Mouse (Mus musculus): ENCODE results near the gene Pole.
A peak's percentile ranks its signal among the peaks of the same experiment; 100 is the strongest.

DNA sequence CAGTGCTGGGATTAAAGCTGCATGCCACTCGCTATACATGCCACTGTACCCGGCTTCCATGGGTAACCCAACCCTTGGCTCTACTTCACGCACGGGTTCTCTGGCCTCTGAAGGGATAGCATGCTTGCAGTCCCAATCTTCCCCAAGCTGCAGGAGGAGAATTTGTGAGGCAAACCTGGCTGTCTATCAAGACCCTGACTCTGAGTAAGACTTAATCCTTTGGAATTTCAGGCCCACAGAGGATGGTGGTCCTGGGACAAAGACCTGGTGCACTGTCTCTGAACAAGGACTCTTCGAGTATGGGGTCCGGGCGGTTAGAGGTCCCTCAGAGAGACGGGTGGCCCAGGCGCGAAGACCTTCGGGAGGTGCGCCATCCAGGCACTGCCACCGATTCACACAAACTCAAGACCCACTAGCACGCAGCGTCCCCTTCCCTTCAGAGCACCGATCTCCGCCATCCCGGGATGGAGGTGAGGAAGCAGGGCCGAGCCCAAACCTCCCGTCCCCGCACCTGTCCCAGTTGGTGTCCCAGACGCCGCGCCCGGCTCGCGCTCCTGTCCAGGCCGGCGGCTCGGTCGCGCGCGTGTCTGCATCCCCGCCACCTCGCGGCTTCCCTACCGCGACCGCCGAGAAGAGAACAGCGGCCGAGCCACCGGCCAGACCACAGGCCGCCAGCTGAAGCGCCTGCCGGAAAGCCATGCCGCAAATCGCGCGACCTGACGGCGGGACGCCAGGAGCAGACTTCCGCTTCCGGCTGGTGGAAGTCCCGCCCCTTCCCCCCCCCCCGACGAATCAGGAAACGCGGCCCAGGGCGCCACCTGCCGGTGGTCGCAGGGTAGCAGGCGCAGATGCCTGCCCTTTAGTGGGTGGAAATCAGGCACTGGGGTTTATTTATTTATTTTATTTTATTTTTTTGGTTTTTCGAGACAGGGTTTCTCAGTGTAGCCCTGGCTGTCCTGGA, 16.7 kb upstream of the Pole start, which contains the start of gene Pgam5:
- TF ChIP-seq CTCF (IDR thresholded peaks at IDR 0.05; ENCODE audit: control insufficient read depth, insufficient read depth, low read length) (peak; percentile 75), POLR2A (IDR thresholded peaks at IDR 0.05; ENCODE audit: borderline replicate concordance, control insufficient read depth, low read depth, low read length) (peak; percentile 66; the same call in 1 of the 2 replicates)
